10 mouse cellular contexts compared by ENCODE assay signal in genomic region chr1:155204560-155205162, GRCm38 (mm10). TPM values are rescaled to one million over a fixed set of nuclear protein-coding genes. Genes with fewer than 3 reads are reported as not detected.
DNase-seq lines count a peak whose midpoint lies in the region; ATAC-seq and TF ChIP-seq lines count a peak whose summit lies in the region.
"Had no signal": no experiment of that assay in that cellular context is flagged by ENCODE, and none has a peak within 500 bp of the region (broad histone marks: within the 10 kb centered on the region; RNA-seq: fewer than 3 reads in every experiment).

No protein-coding gene starts in this region.

- no peak for ATAC-seq in heart, embryonic 14.5 days (ENCODE audit: insufficient number of reproducible peaks, insufficient read depth, low FRiP score, low read depth)
- ATAC-seq in lung, embryonic 14.5 days (ENCODE audit: insufficient read depth) = no peak
- peak; percentile 77 for ATAC-seq in forebrain, embryonic 13.5 days
- ATAC-seq in midbrain, embryonic 16.5 days = no peak
- ATAC-seq: activated CD4-positive, CD25-positive, alpha-beta regulatory T cell, adult 4 months had no signal

- no peak for TF ChIP-seq CTCF in lung, embryonic 14.5 days (IDR thresholded peaks at IDR 0.05; ENCODE audit: low read depth)

- H3K27me3 ChIP-seq in heart, embryonic 14.5 days (ENCODE audit: control insufficient read depth, insufficient read depth, low read length) = no peaks in the 10 kb centered on the region
- no peaks in the 10 kb centered on the region for H3K27me3 ChIP-seq in lung, embryonic 14.5 days (ENCODE audit: insufficient read depth, low read length)
- H3K27me3 ChIP-seq in forebrain, embryonic 13.5 days = no peaks in the 10 kb centered on the region
- no peaks in the 10 kb centered on the region for H3K27me3 ChIP-seq in midbrain, embryonic 16.5 days (ENCODE audit: control insufficient read depth, insufficient read depth, low read depth, low read length)

- H3K4me1 ChIP-seq in heart, embryonic 14.5 days (ENCODE audit: control insufficient read depth in 2 of 2, insufficient read depth in 2 of 2, low read length in 2 of 2) = peaks cover 30 to 44% of the 10 kb centered on the region in 2 experiments
- peaks cover 8% of the 10 kb centered on the region for H3K4me1 ChIP-seq in lung, embryonic 14.5 days (ENCODE audit: insufficient read depth)
- H3K4me1 ChIP-seq in forebrain, embryonic 13.5 days = peaks cover 69% of the 10 kb centered on the region
- H3K4me1 ChIP-seq in midbrain, embryonic 16.5 days (ENCODE audit: control insufficient read depth, insufficient read depth, low read length) = peaks cover 31% of the 10 kb centered on the region

- 68% methylated on average over 8 of the region's 8 CpGs for WGBS in heart, embryonic 14.5 days
- 56% methylated on average over 8 of the region's 8 CpGs for WGBS in lung, embryonic 14.5 days
- 47% methylated on average over 8 of the region's 8 CpGs for WGBS in forebrain, embryonic 13.5 days
- 52% methylated on average over 8 of the region's 8 CpGs for WGBS in midbrain, embryonic 16.5 days

- H3K9me3 ChIP-seq in heart, embryonic 14.5 days (ENCODE audit: control insufficient read depth, low read length) = no peaks in the 10 kb centered on the region
- no peaks in the 10 kb centered on the region for H3K9me3 ChIP-seq in lung, embryonic 14.5 days (ENCODE audit: low read depth, low read length)
- H3K9me3 ChIP-seq in forebrain, embryonic 13.5 days (replicated peaks) = no peaks in the 10 kb centered on the region
- no peaks in the 10 kb centered on the region for H3K9me3 ChIP-seq in midbrain, embryonic 16.5 days (replicated peaks; ENCODE audit: control insufficient read depth, low read length, poor library complexity, severe bottlenecking)

- no peak overlapping the region for H3K4me3 ChIP-seq in heart, embryonic 14.5 days (ENCODE audit: control insufficient read depth in 1 of 2, insufficient read depth in 1 of 2, low read depth in 1 of 2, low read length in 2 of 2)
- H3K4me3 ChIP-seq in lung, embryonic 14.5 days (ENCODE audit: low read depth, low read length) = no peak overlapping the region
- H3K4me3 ChIP-seq in forebrain, embryonic 13.5 days = no peak overlapping the region
- H3K4me3 ChIP-seq in midbrain, embryonic 16.5 days (ENCODE audit: low read depth, low read length) = no peak overlapping the region

- H3K27ac ChIP-seq in heart, embryonic 14.5 days (replicated peaks in 1 of 2; ENCODE audit: control insufficient read depth in 1 of 2, insufficient read depth in 1 of 2, low read depth in 2 of 2, low read length in 2 of 2) = peak overlapping the region in 1 of 2 experiments; percentile 72; a peak in 1 of 4 replicates
- H3K27ac ChIP-seq in lung, embryonic 14.5 days (ENCODE audit: low read depth) = no peak overlapping the region
- H3K27ac ChIP-seq in forebrain, embryonic 13.5 days = peak overlapping the region; percentile 92
- peak overlapping the region; percentile 62 for H3K27ac ChIP-seq in midbrain, embryonic 16.5 days (ENCODE audit: low read length)
- H3K27ac ChIP-seq: kidney, postnatal 0 days had no signal

- H3K4me2 ChIP-seq in heart, embryonic 14.5 days (ENCODE audit: low read length) = no peak overlapping the region
- no peak overlapping the region for H3K4me2 ChIP-seq in lung, embryonic 14.5 days
- H3K4me2 ChIP-seq in forebrain, embryonic 13.5 days = peak overlapping the region; percentile 29; the same call in 1 of the 2 replicates
- H3K4me2 ChIP-seq in midbrain, embryonic 16.5 days (ENCODE audit: low read length) = no peak overlapping the region

- H3K36me3 ChIP-seq in heart, embryonic 14.5 days (ENCODE audit: control insufficient read depth, insufficient read depth, low read length) = peaks cover 53% of the 10 kb centered on the region
- H3K36me3 ChIP-seq in lung, embryonic 14.5 days (ENCODE audit: insufficient read depth) = peaks cover 42% of the 10 kb centered on the region
- H3K36me3 ChIP-seq in forebrain, embryonic 13.5 days (ENCODE audit: poor library complexity, severe bottlenecking) = peaks cover 52% of the 10 kb centered on the region
- no peaks in the 10 kb centered on the region; the same call in 1 of the 2 replicates for H3K36me3 ChIP-seq in midbrain, embryonic 16.5 days (ENCODE audit: control insufficient read depth, insufficient read depth, low read length)

- DNase-seq in heart, adult 8-10 months (ENCODE audit: low spot score) = no peak
- peak; percentile 81 for DNase-seq in lung, embryonic 14.5 days
- DNase-seq in lung, postnatal 36 days = no peak
- no peak for DNase-seq in c-Kit-positive CD71-positive TER-119-positive erythroid progenitor cells, embryonic 14.5 days (ENCODE audit: low spot score)
- DNase-seq in spleen, adult 12 weeks (ENCODE audit: low spot score) = no peak

- H3K9ac ChIP-seq in heart, embryonic 14.5 days (ENCODE audit: low read length) = 0 out of 2 replicates have a peak overlapping the region, but pooled peaks have one; percentile 11
- no peak overlapping the region for H3K9ac ChIP-seq in lung, embryonic 14.5 days
- 0 out of 2 replicates have a peak overlapping the region, but pooled peaks have one; percentile 22 for H3K9ac ChIP-seq in forebrain, embryonic 13.5 days
- H3K9ac ChIP-seq in midbrain, embryonic 16.5 days (ENCODE audit: low read depth, low read length) = peak overlapping the region; percentile 3; the same call in 1 of the 2 replicates

RNA-seq across cellular contexts. Expression of gene BC034090, which starts 39.6 kb away (rescaled TPM):
- polyA plus RNA-seq in heart, embryonic 14.5 days (2014; fragmentation: Nextera tagmentation; extraction: Ambion mirVana) = 6.9 and 7.2 TPM in 2 replicates
- 10 to 100 TPM; 33.0 to 42.1 (median 39.3) TPM for total RNA-seq in heart, adult 8-10 months (2022)
- polyA plus RNA-seq in lung, embryonic 14.5 days (2014; fragmentation: Nextera tagmentation; extraction: Ambion mirVana) = 3.4 and 3.9 TPM in 2 replicates
- polyA plus RNA-seq in forebrain, embryonic 13.5 days (2015; fragmentation: Nextera tagmentation; extraction: Ambion mirVana) = 2.5 and 3.4 TPM in 2 replicates
- 2.8 and 5.5 TPM in 2 replicates for polyA plus RNA-seq in midbrain, embryonic 16.5 days (2015; fragmentation: Nextera tagmentation; extraction: Ambion mirVana)

RNA-seq across cellular contexts. Expression of gene Stx6, which starts 46.1 kb away (rescaled TPM):
- 54.8 and 56.4 TPM in 2 replicates for polyA plus RNA-seq in heart, embryonic 14.5 days (2014; fragmentation: Nextera tagmentation; extraction: Ambion mirVana)
- 10 to 100 TPM; 20.0 to 24.4 (median 23.4) TPM for total RNA-seq in heart, adult 8-10 months (2022)
- 97.6 and 99.7 TPM in 2 replicates for polyA plus RNA-seq in lung, embryonic 14.5 days (2014; fragmentation: Nextera tagmentation; extraction: Ambion mirVana)
- polyA plus RNA-seq in forebrain, embryonic 13.5 days (2015; fragmentation: Nextera tagmentation; extraction: Ambion mirVana) = 114 and 115 TPM in 2 replicates
- polyA plus RNA-seq in midbrain, embryonic 16.5 days (2015; fragmentation: Nextera tagmentation; extraction: Ambion mirVana) = 94.0 and 111 TPM in 2 replicates

RNA-seq across cellular contexts. Expression of gene Mr1, which starts 58.0 kb away (rescaled TPM):
- 7.7 and 8.6 TPM in 2 replicates for polyA plus RNA-seq in heart, embryonic 14.5 days (2014; fragmentation: Nextera tagmentation; extraction: Ambion mirVana)
- 10 to 100 TPM in 2 of 4 experiments, 1 to 10 TPM in 2; 6.9 to 11.2 (median 8.7) TPM for total RNA-seq in heart, adult 8-10 months (2022)
- 13.6 and 13.7 TPM in 2 replicates for polyA plus RNA-seq in lung, embryonic 14.5 days (2014; fragmentation: Nextera tagmentation; extraction: Ambion mirVana)
- polyA plus RNA-seq in forebrain, embryonic 13.5 days (2015; fragmentation: Nextera tagmentation; extraction: Ambion mirVana) = 0.50 and 0.52 TPM in 2 replicates
- 1.3 and 1.6 TPM in 2 replicates for polyA plus RNA-seq in midbrain, embryonic 16.5 days (2015; fragmentation: Nextera tagmentation; extraction: Ambion mirVana)
